Mouse (Mus musculus): Measurements from ENCODE around the gene Hspa12a.

Hspa12a gene

GRCm38 (mm10) chr19:58818571-58819415 is 124.7 kb downstream of the Hspa12a start:
- no peak for DNase-seq

- DNase-seq = no peak
Measured at GRCm38 (mm10) chr19:58817398-58817797, 126.1 kb downstream of the Hspa12a start.

- DNase-seq = no peak
Measured at GRCm38 (mm10) chr19:58816453-58817041, 126.9 kb downstream of the Hspa12a start.

GRCm38 (mm10) chr19:58815179-58815922 is 128.1 kb downstream of the Hspa12a start:
- no peak for DNase-seq

GRCm38 (mm10) chr19:58810536-58810935 is 132.9 kb downstream of the Hspa12a start:
- no peak for DNase-seq

- no peak for DNase-seq
Measured at GRCm38 (mm10) chr19:58808864-58809263, 134.6 kb downstream of the Hspa12a start.

GRCm38 (mm10) chr19:58806364-58806763 is 137.1 kb downstream of the Hspa12a start:
- peak; percentile 60 for DNase-seq

- no peak for DNase-seq
Measured at GRCm38 (mm10) chr19:58805191-58805779, 138.2 kb downstream of the Hspa12a start.

- DNase-seq = no peak
Measured at GRCm38 (mm10) chr19:58795114-58795669, 148.3 kb downstream of the Hspa12a start.

GRCm38 (mm10) chr19:58794284-58794683 is 149.2 kb downstream of the Hspa12a start, which contains the start of gene 1700019N19Rik:
TSS of gene 1700019N19Rik (minus strand) at chr19:58794461.
- no peak for DNase-seq

- DNase-seq = no peak
Measured at GRCm38 (mm10) chr19:58789194-58789593, 154.3 kb downstream of the Hspa12a start.

- DNase-seq = no peak
Measured at GRCm38 (mm10) chr19:58783938-58784337, 159.5 kb downstream of the Hspa12a start.

GRCm38 (mm10) chr19:58781566-58781965 is 161.9 kb downstream of the Hspa12a start:
- DNase-seq = no peak

GRCm38 (mm10) chr19:58776461-58776860 is 167.0 kb downstream of the Hspa12a start:
- no peak for DNase-seq

GRCm38 (mm10) chr19:58767329-58767728 is 176.1 kb downstream of the Hspa12a start:
- no peak for DNase-seq

GRCm38 (mm10) chr19:58762848-58763541 is 180.5 kb downstream of the Hspa12a start:
- no peak for DNase-seq

- no peak for DNase-seq
Measured at GRCm38 (mm10) chr19:58762316-58762715, 181.1 kb downstream of the Hspa12a start.

GRCm38 (mm10) chr19:58759423-58759822 is 184.0 kb downstream of the Hspa12a start, which contains the start of gene Pnliprp2:
TSS of gene Pnliprp2 (plus strand) at chr19:58759719.
- peak; percentile 12 for DNase-seq

- no peak for DNase-seq
Measured at GRCm38 (mm10) chr19:58758871-58759270, 184.6 kb downstream of the Hspa12a start.

GRCm38 (mm10) chr19:58751504-58751903 is 191.9 kb downstream of the Hspa12a start:
- DNase-seq = no peak

- no peak for DNase-seq
Measured at GRCm38 (mm10) chr19:58750822-58751221, 192.6 kb downstream of the Hspa12a start.

GRCm38 (mm10) chr19:58747498-58748000 is 195.9 kb downstream of the Hspa12a start:
- DNase-seq = no peak
